Mouse (Mus musculus): ENCODE data around the gene Fads3. TPM values are rescaled to one million over a fixed set of nuclear protein-coding genes. Genes with fewer than 3 reads are reported as not detected.

The Fads3 gene
- 1 to 10 TPM; 1.4 to 3.6 TPM for total RNA-seq (2023)

GRCm38 (mm10) chr19:10041388-10042148, at the start of gene Fads3:
Gene Fads3 (plus strand): TSS chr19:10041569.

DNA sequence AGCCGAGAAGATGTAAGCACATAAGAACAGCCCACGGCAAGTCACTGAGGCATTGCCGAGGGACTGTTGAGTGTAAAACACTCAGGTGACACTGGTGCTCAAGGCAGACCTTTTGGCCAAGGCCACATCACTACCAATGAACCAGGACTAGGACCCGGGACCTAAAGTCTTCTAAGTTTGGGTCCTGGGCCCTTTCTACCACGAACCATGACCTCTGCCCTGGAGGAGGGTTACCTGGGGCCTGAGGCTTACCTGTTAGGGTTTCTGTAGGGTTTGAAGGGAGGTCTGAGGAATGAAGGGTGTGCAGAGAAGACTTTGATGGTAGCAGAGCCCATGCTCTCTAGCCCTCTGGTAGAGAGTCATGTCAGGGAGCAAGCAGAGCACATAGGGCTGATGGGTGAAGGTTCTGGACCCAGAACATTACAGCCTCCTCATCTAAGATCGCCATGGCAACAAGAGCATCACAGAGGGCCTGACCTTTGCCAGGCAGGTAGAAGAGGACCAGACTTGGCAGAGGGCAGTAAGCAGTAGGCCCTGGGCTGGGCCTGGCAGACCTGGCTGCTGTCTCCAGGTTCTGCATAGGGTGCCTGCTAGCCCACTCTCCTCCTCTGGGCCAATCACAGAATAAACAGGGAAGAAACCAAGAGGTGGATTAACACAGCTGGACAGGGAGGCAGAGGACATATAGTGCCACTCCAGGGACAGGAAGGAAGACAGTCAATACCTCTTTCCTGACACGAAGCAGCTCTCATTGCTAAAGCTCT, 40.0 kb upstream of the Fads3 start, which contains the start of the genes Best1 and Rab3il1:
Best1 (minus strand) TSS at position 428 of the 764 bp plus-strand sequence.
Rab3il1 (plus strand) TSS at position 464 of the 764 bp plus-strand sequence.

DNA sequence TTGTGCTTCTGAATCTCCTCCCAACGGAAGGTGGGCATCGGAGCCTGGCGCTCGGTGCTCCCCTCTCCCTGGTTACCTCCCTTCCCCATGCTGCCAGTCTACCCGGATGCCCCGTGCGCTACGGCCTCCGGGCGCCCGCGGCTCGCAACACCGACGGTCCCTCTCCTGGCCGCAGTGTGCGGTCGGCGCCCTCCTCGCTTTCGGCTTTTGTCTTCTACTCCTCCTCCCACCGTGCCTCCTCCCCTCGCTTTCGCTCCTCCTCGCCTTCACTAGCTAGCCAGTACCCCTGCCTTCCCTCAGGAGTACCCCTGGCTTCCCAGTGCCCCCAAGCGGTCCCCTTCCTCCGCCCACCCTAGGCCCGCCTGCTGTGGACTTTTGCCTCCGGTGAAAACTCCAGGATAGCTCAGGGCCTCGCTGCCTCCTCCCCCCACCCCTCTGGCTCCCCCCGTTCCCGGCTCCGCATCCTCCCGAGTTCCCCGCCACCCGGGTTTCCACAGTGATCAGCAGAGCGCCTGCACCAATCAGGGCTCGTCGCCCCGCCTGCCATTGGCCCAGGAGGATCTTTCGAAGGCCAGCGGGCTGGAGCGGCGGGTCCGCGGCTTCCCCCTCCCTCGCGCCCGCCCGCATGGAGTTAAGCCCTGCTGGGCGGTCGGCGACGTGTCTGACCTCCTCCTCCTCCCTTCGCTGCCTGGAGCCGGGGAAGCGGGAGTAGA, 60.1 kb downstream of the Fads3 start, which contains the start of gene Fads2:
Fads2 (minus strand) TSS at position 406 of the 713 bp plus-strand sequence.

Other genes with a start within 250 kb of the Fads3 start
- gene Scgb2a2, start 194.0 kb upstream of the Fads3 start, total RNA-seq (2023): not detected
- 10 to 100 TPM; 59.9 to 68.7 TPM for gene Incenp, start 142.0 kb upstream of the Fads3 start, total RNA-seq (2023)
- gene Fth1, start 61.0 kb upstream of the Fads3 start, total RNA-seq (2023): 1,000 to 10,000 TPM; 4,123 to 4,141 TPM
- under 1 TPM in 1 of 2 experiments, not detected in 1; 0.43 TPM for gene Best1, start 39.9 kb upstream of the Fads3 start, total RNA-seq (2023)
- gene Rab3il1, start 39.9 kb upstream of the Fads3 start, total RNA-seq (2023): 10 to 100 TPM; 44.8 to 45.4 TPM
- 1 to 10 TPM in 1 of 2 experiments, under 1 TPM in 1; 0.50 to 1.1 TPM for gene Fads2, start 60.2 kb downstream of the Fads3 start, total RNA-seq (2023)
- 10 to 100 TPM; 13.4 to 15.2 TPM for gene Fads1, start 141.3 kb downstream of the Fads3 start, total RNA-seq (2023)
- gene Tmem258, start 162.4 kb downstream of the Fads3 start, total RNA-seq (2023): 100 to 1,000 TPM; 111 to 156 TPM
- gene Fen1, start 162.6 kb downstream of the Fads3 start, total RNA-seq (2023): 10 to 100 TPM; 11.2 to 15.3 TPM
- gene Myrf, start 199.2 kb downstream of the Fads3 start, total RNA-seq (2023): under 1 TPM; 0.85 to 1.00 TPM

All from monocyte, adult 59 days (primary cell).